Mouse (Mus musculus) layer of hippocampus, postnatal 14 days (tissue): ENCODE measurements at regions not wholly inside any gene's neighbourhood (a gene's known extent, or its start where the extent isn't known, plus 50 kb on each side); places are given as distances from the start of the nearest gene placed in this dataset.

ENCODE experiments used
- DNase-seq, 2 experiments: peaks; one replicate each; pipeline ENCODE4 v3.0.0; 2021 to 2022; ENCODE audit warnings: low spot score in 2 of 2, mixed read lengths in 1 of 2

DNA sequence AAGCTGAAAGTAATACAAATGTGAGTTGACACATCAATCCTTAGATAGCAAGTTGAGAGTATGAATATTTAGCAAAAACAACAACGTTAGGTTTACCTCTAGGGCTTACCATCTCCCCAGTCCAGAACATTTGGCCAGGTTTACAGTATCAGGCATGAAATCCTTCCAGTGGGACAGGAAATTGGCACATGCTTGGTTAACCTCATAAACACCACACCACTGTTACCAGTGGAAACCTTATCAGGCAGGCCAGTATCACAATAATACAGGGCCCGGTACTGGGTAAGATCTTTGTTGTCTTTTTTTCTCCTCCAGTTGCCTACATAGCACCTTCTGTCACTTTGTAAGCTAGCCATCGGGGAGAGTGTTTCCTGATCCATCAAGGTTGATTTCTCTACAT, 101.7 kb upstream of the Slc13a1 start:
- no peak for DNase-seq

DNA sequence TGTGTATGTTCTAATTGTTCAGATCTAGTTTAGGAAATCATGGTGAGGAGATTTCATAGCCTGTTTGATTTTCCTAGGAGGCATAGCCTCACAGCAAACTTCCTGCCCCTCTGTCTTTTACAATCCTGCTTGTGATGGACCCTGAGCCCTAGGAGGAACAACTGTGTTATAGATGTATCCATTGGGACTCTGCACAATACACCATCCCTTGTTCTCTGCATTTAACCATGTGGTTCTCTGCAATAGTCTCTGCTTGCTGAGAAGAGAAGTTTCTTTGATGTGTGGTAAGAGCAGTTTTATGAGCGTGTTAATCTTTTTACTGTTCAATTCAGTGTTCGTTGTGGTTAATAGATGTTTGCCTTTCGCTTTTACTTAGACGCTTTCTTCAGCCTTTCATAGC, 95.9 kb upstream of the Slc13a1 start:
- no peak for DNase-seq

DNA sequence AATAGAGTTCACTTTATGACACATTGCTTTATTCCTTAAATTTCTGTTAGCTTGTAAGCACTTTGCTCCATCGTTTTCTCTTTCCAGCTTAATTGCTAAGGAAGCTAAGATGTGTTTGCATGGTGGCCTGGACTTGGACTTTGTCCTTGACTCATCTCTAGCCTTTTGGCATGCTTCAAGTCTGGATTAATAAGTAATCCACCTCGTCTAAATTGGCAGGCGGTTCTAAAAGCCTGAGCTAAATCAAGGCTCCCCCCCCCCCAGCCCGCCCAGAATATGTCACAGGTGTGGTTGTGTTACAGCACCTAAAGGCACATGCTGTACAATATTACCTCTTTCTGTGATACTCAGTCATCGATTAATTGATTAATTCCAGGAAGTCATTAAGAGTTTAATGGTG, 94.7 kb upstream of the Slc13a1 start:
- no peak for DNase-seq

DNA sequence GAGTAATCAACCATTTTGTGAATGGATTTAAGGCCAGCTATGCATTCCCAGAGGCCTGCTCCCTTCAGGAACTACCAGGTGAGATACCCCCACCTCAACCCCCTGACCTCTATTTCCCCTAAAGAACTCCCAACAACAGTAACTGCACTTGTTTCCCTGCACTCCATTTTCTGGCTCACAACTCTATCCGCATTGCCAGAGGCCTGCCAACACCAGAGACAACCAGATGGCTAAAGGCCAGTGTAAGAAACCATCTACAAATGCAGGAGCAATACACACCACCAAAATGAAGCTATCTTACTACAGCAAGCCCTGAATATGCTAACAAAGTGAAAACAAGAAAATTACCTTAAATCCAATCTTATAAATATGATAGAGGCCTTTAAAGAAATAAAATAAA, 77.7 kb upstream of the Slc13a1 start:
- no peak for DNase-seq

DNA sequence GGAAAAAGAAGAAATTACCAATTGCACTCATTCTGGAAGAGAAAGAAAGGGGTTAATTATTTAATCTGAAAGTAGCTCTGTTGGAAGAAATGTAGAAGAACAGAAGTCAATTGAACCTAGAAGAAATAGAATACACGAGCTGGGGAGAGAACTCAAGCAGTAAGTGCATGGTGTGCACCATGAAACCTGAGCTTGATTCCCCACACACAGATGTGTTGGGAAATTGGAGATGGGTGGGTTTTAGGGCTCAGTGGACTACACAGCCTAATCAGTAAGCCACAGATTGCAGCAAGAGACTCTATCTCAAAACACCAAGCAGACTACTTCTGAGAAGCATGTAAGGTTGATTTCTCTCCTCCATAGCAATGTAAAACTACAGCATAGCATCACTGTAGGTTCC, 70.6 kb upstream of the Slc13a1 start:
- DNase-seq, result no peak

DNA sequence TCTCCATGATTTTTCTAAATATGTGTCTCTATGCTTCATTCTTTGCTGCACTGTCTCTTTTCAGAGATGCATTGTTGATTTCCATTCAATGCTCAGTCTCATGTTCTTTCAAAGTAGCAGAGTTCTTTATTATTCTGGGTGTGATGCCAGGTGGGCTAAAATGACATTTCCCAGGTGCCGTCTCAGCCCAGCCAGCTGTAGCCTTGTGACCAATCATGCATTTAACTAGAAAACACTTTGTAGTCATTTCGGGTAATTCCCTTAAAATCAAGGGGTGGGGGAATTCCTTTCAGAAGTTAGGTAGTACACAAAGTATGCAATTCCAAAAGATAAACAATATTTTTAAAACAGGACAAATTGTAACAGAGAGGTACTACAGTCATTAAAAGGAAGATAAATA, 70.2 kb upstream of the Slc13a1 start:
- no peak for DNase-seq

DNA sequence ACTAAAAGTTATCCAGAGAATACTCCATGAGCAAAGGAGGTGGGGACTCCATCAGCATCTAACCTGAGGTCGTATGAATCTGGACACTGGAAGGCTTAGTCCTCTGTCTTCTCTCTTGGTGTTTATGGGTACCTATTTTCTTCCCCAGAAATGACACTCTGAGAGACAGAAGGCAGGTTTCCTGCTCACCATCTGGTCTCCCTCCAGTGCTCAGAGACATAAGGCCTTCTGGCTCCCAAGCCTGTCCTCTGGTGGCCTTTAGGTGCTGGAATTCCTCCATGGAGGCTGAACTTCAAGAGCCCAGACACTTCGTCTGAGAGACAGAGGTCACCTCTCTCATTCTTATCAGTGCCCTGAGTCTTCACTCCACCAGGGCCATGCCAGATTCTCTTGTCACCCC, 65.7 kb upstream of the Slc13a1 start:
- no peak for DNase-seq

DNA sequence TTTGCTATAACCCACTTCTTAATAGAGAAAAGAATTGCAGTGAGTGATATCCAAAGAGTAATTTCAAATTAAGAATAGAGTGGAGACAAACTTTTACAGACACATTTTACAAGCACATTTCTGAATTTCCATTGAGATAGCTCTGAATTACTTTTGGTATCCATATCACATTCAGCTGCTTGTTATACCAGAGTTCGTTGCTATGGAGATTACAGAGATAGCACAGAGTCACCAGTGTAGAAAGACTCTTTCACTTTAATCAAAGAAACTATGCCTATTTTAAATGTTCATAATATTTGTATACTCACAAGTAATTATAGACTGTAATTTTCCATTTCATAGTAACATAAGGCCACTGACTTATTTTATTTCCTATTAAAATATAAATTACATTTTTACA, 52.7 kb upstream of the Slc13a1 start:
- DNase-seq, result no peak

DNA sequence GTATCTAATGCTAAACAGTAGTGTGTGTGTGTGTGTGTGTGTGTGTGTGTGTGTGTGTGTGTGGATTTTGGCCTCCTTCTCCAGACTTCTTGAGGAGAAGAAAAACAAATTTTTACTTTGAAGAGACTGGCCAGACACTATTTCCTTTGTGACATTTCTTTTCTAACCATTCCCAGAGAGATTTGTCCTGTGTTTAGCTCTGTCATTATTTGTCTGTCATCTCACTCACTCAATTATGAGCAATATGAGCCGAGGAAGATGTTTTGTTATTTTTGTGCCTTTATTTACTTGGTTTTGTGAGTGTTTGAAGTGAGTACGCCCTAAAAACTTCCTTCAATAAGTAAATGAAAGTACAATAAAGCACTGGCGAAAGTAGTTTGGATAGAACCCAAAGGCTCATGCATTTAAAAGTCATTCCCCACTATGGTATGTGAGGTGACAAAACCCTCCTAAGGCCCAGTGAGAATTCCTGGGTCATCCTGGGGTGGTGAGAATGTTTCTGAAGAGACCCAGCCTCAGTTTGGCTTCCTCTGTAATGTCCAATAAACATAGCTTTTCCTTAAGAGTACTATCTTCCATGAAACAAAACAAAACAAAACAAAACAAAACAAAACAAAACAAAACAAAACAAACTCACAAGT, 52.1 kb upstream of the Slc13a1 start:
- DNase-seq, result no peak
